25 mouse cellular contexts compared by ENCODE assay signal in the genomic region with DNA sequence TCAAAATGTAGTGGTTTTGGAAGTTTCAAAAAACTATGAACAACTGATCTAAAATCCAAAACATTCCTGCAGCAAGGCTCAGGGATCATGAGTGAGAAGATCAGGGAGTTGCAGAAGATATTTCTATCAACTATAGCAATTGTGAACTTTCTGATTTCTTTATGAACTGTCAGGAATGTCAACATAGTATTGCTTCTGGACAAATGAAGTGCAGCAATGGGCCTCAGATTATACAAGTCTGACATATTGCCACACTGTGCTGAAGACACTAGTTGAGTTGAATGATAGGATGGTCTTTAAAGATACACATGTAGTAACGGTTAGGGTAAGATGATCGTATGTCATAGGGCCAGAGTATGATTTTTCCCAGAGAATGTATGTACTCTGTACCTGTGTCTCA.
"Had no signal": no experiment of that assay in that cellular context is flagged by ENCODE, and none has a peak within 500 bp of the region (broad histone marks: within the 10 kb centered on the region; RNA-seq: fewer than 3 reads in every experiment).

No protein-coding gene starts in this region.

- H3K27ac ChIP-seq: heart, adult 2 months; heart, embryonic 13.5 days; heart, embryonic 15.5 days; hindbrain, embryonic 13.5 days; hindbrain, embryonic 15.5 days; hindbrain, postnatal 0 days; kidney, embryonic 15.5 days; kidney, postnatal 0 days; limb, embryonic 13.5 days; limb, embryonic 15.5 days had no signal

- ATAC-seq: forebrain, postnatal 0 days; hindbrain, postnatal 0 days had no signal

- H3K9me3 ChIP-seq: heart, embryonic 13.5 days; heart, embryonic 15.5 days; hindbrain, embryonic 13.5 days; hindbrain, embryonic 15.5 days; kidney, embryonic 15.5 days; limb, embryonic 13.5 days; limb, embryonic 15.5 days had no signal

- H3K9ac ChIP-seq: forebrain, postnatal 0 days; heart, embryonic 13.5 days; heart, embryonic 15.5 days; hindbrain, embryonic 13.5 days; hindbrain, embryonic 15.5 days; kidney, embryonic 15.5 days; limb, embryonic 13.5 days; limb, embryonic 15.5 days had no signal

- H3K4me3 ChIP-seq: heart, adult 2 months; heart, embryonic 13.5 days; heart, embryonic 15.5 days; hindbrain, embryonic 13.5 days; hindbrain, embryonic 15.5 days; kidney, embryonic 15.5 days; limb, embryonic 13.5 days; limb, embryonic 15.5 days had no signal

- H3K4me1 ChIP-seq: heart, embryonic 13.5 days; heart, embryonic 15.5 days; hindbrain, embryonic 13.5 days; hindbrain, embryonic 15.5 days; kidney, embryonic 15.5 days; limb, embryonic 13.5 days; limb, embryonic 15.5 days had no signal

- H3K4me2 ChIP-seq: heart, embryonic 11.5 days; heart, embryonic 13.5 days; heart, embryonic 15.5 days; hindbrain, embryonic 13.5 days; hindbrain, embryonic 15.5 days; kidney, embryonic 15.5 days; limb, embryonic 13.5 days; limb, embryonic 15.5 days had no signal

- H3K27me3 ChIP-seq: heart, embryonic 13.5 days; heart, embryonic 15.5 days; hindbrain, embryonic 13.5 days; hindbrain, embryonic 15.5 days; kidney, embryonic 15.5 days; limb, embryonic 13.5 days; limb, embryonic 15.5 days had no signal

- H3K36me3 ChIP-seq: heart, embryonic 13.5 days; heart, embryonic 15.5 days; hindbrain, embryonic 13.5 days; hindbrain, embryonic 15.5 days; kidney, embryonic 15.5 days; limb, embryonic 13.5 days; limb, embryonic 15.5 days had no signal

- DNase-seq: forebrain, postnatal 0 days; gastrocnemius, postnatal 14 days; gastrocnemius, postnatal 36 days; heart, adult 11 months; heart, adult 2 months; heart, postnatal 14 days; heart, postnatal 36 days; kidney, adult 11 months; kidney, adult 2 months; kidney, adult 9 months; kidney, postnatal 14 days; kidney, postnatal 36 days; layer of hippocampus, adult 9-11 months; layer of hippocampus, postnatal 36 days; left cerebral cortex, postnatal 4 days had no signal
